Comparison of ENCODE assay signal across 20 mouse cellular contexts in the genomic region with DNA sequence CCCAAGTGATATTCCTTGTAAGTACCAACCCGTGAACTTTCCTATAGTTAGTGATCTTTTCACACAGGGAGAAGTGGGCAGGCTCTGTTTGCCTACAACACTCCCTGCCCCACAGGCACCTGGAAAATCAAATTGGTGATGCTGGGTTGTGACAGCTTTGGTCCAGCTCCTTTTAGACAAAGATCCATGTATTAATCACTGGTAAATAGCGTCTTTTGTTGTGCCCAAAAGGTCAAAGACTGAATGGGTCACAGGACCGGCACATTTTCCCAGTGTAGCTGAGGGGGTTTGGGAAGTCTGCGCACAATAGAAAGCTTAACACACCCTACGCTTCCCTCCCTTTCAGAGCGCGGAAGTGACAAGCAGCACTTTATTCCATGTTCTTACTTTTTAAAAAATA.
DNase-seq lines count a peak whose midpoint lies in the region; ATAC-seq and TF ChIP-seq lines count a peak whose summit lies in the region.
"Had no signal": no experiment of that assay in that cellular context is flagged by ENCODE, and none has a peak within 500 bp of the region (broad histone marks: within the 10 kb centered on the region; RNA-seq: fewer than 3 reads in every experiment).

No protein-coding gene starts in this region.

- H3K4me3 ChIP-seq in forebrain, embryonic 10.5 days, result peak overlapping the region; percentile 15; the same call in 1 of the 2 replicates
- no peak overlapping the region for H3K4me3 ChIP-seq in forebrain, postnatal 0 days (ENCODE audit: low read depth, low read length)
- H3K4me3 ChIP-seq in layer of hippocampus, adult 2 months, result no peak overlapping the region
- no peak overlapping the region for H3K4me3 ChIP-seq in midbrain, embryonic 12.5 days
- H3K4me3 ChIP-seq: embryonic facial prominence, embryonic 10.5 days; heart, embryonic 13.5 days; hindbrain, embryonic 12.5 days; limb, embryonic 12.5 days; myocyte; neural tube, embryonic 15.5 days had no signal

- no peak for TF ChIP-seq CTCF in forebrain, postnatal 0 days (IDR thresholded peaks at IDR 0.05; ENCODE audit: low read depth)
- no peak for TF ChIP-seq CTCF in layer of hippocampus, adult 2 months (conservative IDR thresholded peaks at IDR 0.05)

- 22% methylated on average over 7 of the region's 7 CpGs for WGBS in forebrain, embryonic 10.5 days
- WGBS in forebrain, postnatal 0 days, result 30% methylated on average over 7 of the region's 7 CpGs
- WGBS in midbrain, embryonic 12.5 days, result 17% methylated on average over 7 of the region's 7 CpGs

- H3K4me2 ChIP-seq in forebrain, postnatal 0 days (ENCODE audit: low read depth), result no peak overlapping the region
- peak overlapping the region; percentile 34 for H3K4me2 ChIP-seq in midbrain, embryonic 12.5 days (replicated peaks)
- H3K4me2 ChIP-seq: heart, embryonic 13.5 days; hindbrain, embryonic 12.5 days; limb, embryonic 12.5 days; neural tube, embryonic 15.5 days had no signal

- peak overlapping the region; percentile 60 for H3K27ac ChIP-seq in forebrain, embryonic 10.5 days
- H3K27ac ChIP-seq in forebrain, postnatal 0 days (ENCODE audit: low read depth, low read length), result no peak overlapping the region
- H3K27ac ChIP-seq in layer of hippocampus, adult 2 months, result peak overlapping the region; percentile 91
- 0 out of 2 replicates have a peak overlapping the region, but pooled peaks have one; percentile 15 for H3K27ac ChIP-seq in midbrain, embryonic 12.5 days (replicated peaks)
- H3K27ac ChIP-seq: embryonic facial prominence, embryonic 10.5 days; heart, embryonic 13.5 days; hindbrain, embryonic 12.5 days; limb, embryonic 12.5 days; liver, embryonic 14.5 days; neural tube, embryonic 15.5 days had no signal

- H3K9ac ChIP-seq in forebrain, postnatal 0 days, result no peak overlapping the region
- no peak overlapping the region; the same call in 1 of the 2 replicates for H3K9ac ChIP-seq in midbrain, embryonic 12.5 days (replicated peaks)
- H3K9ac ChIP-seq: heart, embryonic 13.5 days; hindbrain, embryonic 12.5 days; limb, embryonic 12.5 days; liver, embryonic 14.5 days; neural tube, embryonic 15.5 days had no signal

- 0 out of 2 replicates have a peak, but pooled peaks cover 12% of the 10 kb centered on the region for H3K27me3 ChIP-seq in forebrain, embryonic 10.5 days (ENCODE audit: poor library complexity, severe bottlenecking)
- H3K27me3 ChIP-seq in forebrain, postnatal 0 days (ENCODE audit: insufficient read depth, low read length), result no peaks in the 10 kb centered on the region
- H3K27me3 ChIP-seq in midbrain, embryonic 12.5 days, result no peaks in the 10 kb centered on the region; the same call in 1 of the 2 replicates
- H3K27me3 ChIP-seq: CH12.LX; heart, embryonic 13.5 days; hindbrain, embryonic 12.5 days; limb, embryonic 12.5 days; neural tube, embryonic 15.5 days had no signal

- H3K36me3 ChIP-seq in forebrain, embryonic 10.5 days (replicated peaks), result no peaks in the 10 kb centered on the region
- H3K36me3 ChIP-seq in forebrain, postnatal 0 days (ENCODE audit: insufficient read depth), result no peaks in the 10 kb centered on the region
- H3K36me3 ChIP-seq in midbrain, embryonic 12.5 days, result no peaks in the 10 kb centered on the region
- H3K36me3 ChIP-seq: embryonic facial prominence, embryonic 10.5 days; heart, embryonic 13.5 days; hindbrain, embryonic 12.5 days; limb, embryonic 12.5 days; neural tube, embryonic 15.5 days had no signal

- no peak for ATAC-seq in forebrain, postnatal 0 days
- ATAC-seq in midbrain, embryonic 12.5 days (ENCODE audit: low FRiP score, low read depth), result no peak
- no peak for ATAC-seq in megakaryocyte, adult 5-6 weeks (ENCODE audit: poor library complexity, severe bottlenecking)
- ATAC-seq: activated CD4-positive, CD25-positive, alpha-beta regulatory T cell, adult 4 months; intestine, embryonic 16.5 days had no signal

- peaks cover 43% of the 10 kb centered on the region for H3K4me1 ChIP-seq in forebrain, embryonic 10.5 days
- H3K4me1 ChIP-seq in forebrain, postnatal 0 days (ENCODE audit: insufficient read depth), result no peaks in the 10 kb centered on the region
- peaks cover 27% of the 10 kb centered on the region for H3K4me1 ChIP-seq in midbrain, embryonic 12.5 days

- DNase-seq in forebrain, embryonic 10.5 days (ENCODE audit: extremely low spot score, low spot score), result no peak
- DNase-seq in forebrain, postnatal 0 days, result no peak
- DNase-seq in layer of hippocampus, adult 2 months (ENCODE audit: low spot score in 2 of 2), result peak in 1 of 2 experiments; percentile 6
- no peak for DNase-seq in layer of hippocampus, postnatal 14 days (ENCODE audit: low spot score in 2 of 2)
- peak; percentile 82 for DNase-seq in brain, adult 2 months (ENCODE audit: low read depth, low spot score)
- no peak for DNase-seq in testis, postnatal 10 days (ENCODE audit: low spot score)
- DNase-seq: adrenal gland, postnatal 25 days; cerebellum, adult 9-11 months had no signal

- no peaks in the 10 kb centered on the region for H3K9me3 ChIP-seq in forebrain, embryonic 10.5 days
- no peaks in the 10 kb centered on the region for H3K9me3 ChIP-seq in forebrain, postnatal 0 days (ENCODE audit: low read length)
- no peaks in the 10 kb centered on the region for H3K9me3 ChIP-seq in midbrain, embryonic 12.5 days
- H3K9me3 ChIP-seq: embryonic facial prominence, embryonic 10.5 days; heart, embryonic 13.5 days; hindbrain, embryonic 12.5 days; limb, embryonic 12.5 days; neural tube, embryonic 15.5 days had no signal
